Mouse (Mus musculus): Measurements from ENCODE around the gene a. TPM values are rescaled to one million over a fixed set of nuclear protein-coding genes. Genes with fewer than 3 reads are reported as not detected.

a gene
- total and polyA plus RNA-seq, 2 experiments from 2014 or later, result 0.85 TPM; not detected in 1

DNA sequence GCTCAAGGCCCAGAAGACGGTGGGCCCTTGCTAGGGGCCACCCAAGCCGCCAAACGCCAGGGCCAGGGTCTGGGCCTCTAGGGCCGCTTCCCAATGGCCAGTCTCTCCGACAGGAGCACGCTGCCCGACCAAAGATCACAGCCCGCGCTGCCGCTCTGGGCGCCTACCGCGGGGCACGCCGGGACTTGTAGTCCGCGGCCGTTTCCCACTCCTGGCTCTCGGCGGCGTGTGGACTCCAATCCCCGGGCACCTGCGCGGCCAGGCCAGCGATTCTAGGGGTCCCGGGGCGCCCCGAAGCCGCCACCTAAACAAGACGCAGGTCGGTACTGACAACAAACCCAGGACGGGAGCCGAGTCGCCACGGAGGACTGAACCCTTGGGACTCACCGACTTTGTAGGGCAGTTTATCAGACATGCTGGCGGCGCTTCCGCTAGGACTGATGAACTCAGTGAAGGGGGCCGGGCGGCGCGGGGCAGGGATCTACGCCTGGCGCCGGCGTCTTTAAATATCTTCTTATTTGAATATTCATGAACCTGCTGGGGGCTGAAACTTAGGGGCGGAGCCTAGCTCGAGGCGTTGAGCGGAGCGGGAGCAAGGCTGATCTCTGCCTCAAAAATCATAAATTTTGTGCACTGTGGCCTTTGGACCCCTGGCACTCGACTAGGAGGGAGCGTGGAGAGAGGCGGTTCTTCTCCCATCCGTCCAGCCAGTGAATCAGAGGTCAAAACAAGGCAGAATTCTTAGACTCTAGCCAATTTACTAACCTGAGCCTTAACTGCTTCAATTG, 283.0 kb downstream of the a start, which contains the start of gene Ahcy:
Ahcy (minus strand) TSS at position 520 of the 788 bp plus-strand sequence.
- peak within 1 kb of the TSS; percentile 66 for H3K4me3 ChIP-seq (ENCODE audit: low read length)
- DNase-seq (ENCODE audit: low spot score) (peak; percentile 95), ATAC-seq (peak; percentile 94)
- H3K4me2 ChIP-seq (ENCODE audit: low read depth, low read length), result peak within 1 kb of the TSS; percentile 65
- H3K36me3 ChIP-seq (ENCODE audit: insufficient read depth, low read length), result no peaks in the 10 kb centered on the region
- no peaks in the 10 kb centered on the region for H3K27me3 ChIP-seq (ENCODE audit: insufficient read depth, low read length)
- no peak for TF ChIP-seq CTCF (IDR thresholded peaks at IDR 0.05; ENCODE audit: low read depth)
- no peaks in the 10 kb centered on the region for H3K9me3 ChIP-seq (ENCODE audit: low read length)
- WGBS, result under 1% methylated on average over 56 of the region's 56 CpGs
- peak within 1 kb of the TSS; percentile 78 for H3K27ac ChIP-seq
- 0 out of 2 replicates have a peak, but pooled peaks cover 8% of the 10 kb centered on the region for H3K4me1 ChIP-seq (ENCODE audit: insufficient read depth, low read length)
- peak within 1 kb of the TSS; percentile 61 for H3K9ac ChIP-seq (replicated peaks; ENCODE audit: low read length)

- H3K4me3 ChIP-seq (ENCODE audit: low read length), result peak overlapping the region; percentile 66
- peak; percentile 41 for ATAC-seq
These were observed 283.6 kb downstream of the a start for GRCm38 (mm10) chr2:155074766-155075330.

DNA sequence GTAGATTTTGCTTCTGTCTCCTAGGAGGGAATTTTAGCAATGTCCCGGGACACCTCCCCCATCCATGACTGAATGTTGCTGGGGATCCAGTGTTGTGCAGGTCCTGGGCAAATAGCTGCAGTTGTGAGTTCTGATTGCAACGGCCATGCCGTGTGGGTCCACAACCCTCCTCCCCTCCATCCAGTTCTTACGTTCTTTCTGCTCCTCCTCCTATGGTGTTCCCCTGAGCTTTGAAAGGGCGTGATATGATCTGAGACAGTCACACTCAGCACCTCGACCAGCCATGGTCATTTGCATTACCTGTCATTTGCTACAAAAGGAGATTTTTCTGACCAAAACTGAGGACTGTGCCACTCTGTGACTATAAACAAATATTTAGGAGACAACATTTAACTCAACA, 284.4 kb downstream of the a start:
- no peak for TF ChIP-seq CTCF (IDR thresholded peaks at IDR 0.05; ENCODE audit: low read depth)
- H3K9ac ChIP-seq (replicated peaks; ENCODE audit: low read length), result no peak overlapping the region
- H3K4me2 ChIP-seq (ENCODE audit: low read depth, low read length), result no peak overlapping the region
- no peaks in the 10 kb centered on the region for H3K36me3 ChIP-seq (ENCODE audit: insufficient read depth, low read length)
- no peaks in the 10 kb centered on the region for H3K27me3 ChIP-seq (ENCODE audit: insufficient read depth, low read length)
- 0 out of 2 replicates have a peak, but pooled peaks cover 8% of the 10 kb centered on the region for H3K4me1 ChIP-seq (ENCODE audit: insufficient read depth, low read length)
- no peak overlapping the region for H3K4me3 ChIP-seq (ENCODE audit: low read length)
- DNase-seq (ENCODE audit: low spot score) (no peak), ATAC-seq (no peak)
- H3K27ac ChIP-seq, result peak overlapping the region; percentile 78; the same call in 1 of the 2 replicates
- WGBS, result 84% methylated on average over 6 of the region's 6 CpGs
- no peaks in the 10 kb centered on the region for H3K9me3 ChIP-seq (ENCODE audit: low read length)

More at GRCm38 (mm10) chr2:155074766-155075330, 283.6 kb downstream of the a start:
- Histone ChIP-seq H3K4me2 (ENCODE audit: low read depth, low read length) (peak overlapping the region; percentile 65), H3K27ac (peak overlapping the region; percentile 78), H3K9ac (replicated peaks; ENCODE audit: low read length) (peak overlapping the region; percentile 61), H3K4me1 (ENCODE audit: insufficient read depth, low read length) (0 out of 2 replicates have a peak, but pooled peaks cover 8% of the 10 kb centered on the region), H3K36me3 (ENCODE audit: insufficient read depth, low read length) (no peaks in the 10 kb centered on the region), H3K27me3 (ENCODE audit: insufficient read depth, low read length) (no peaks in the 10 kb centered on the region), H3K9me3 (ENCODE audit: low read length) (no peaks in the 10 kb centered on the region)
- WGBS, result 14% methylated on average over 12 of the region's 12 CpGs
- no peak for TF ChIP-seq CTCF (IDR thresholded peaks at IDR 0.05; ENCODE audit: low read depth)
- DNase-seq (ENCODE audit: low spot score), result peak; percentile 31

GRCm38 (mm10) chr2:155079500-155080178, 288.4 kb downstream of the a start:
- Histone ChIP-seq H3K27ac (no peak overlapping the region), H3K4me1 (ENCODE audit: insufficient read depth, low read length) (0 out of 2 replicates have a peak, but pooled peaks cover 8% of the 10 kb centered on the region), H3K36me3 (ENCODE audit: insufficient read depth, low read length) (no peaks in the 10 kb centered on the region), H3K27me3 (ENCODE audit: insufficient read depth, low read length) (no peaks in the 10 kb centered on the region), H3K4me2 (ENCODE audit: low read depth, low read length) (no peak overlapping the region), H3K4me3 (ENCODE audit: low read length) (no peak overlapping the region), H3K9ac (replicated peaks; ENCODE audit: low read length) (no peak overlapping the region), H3K9me3 (ENCODE audit: low read length) (no peaks in the 10 kb centered on the region)
- WGBS, result 26% methylated on average over 7 of the region's 7 CpGs
- DNase-seq (ENCODE audit: low spot score), result no peak
- no peak for TF ChIP-seq CTCF (IDR thresholded peaks at IDR 0.05; ENCODE audit: low read depth)
- no peak for ATAC-seq

- WGBS, result 65% methylated on average over 4 of the region's 4 CpGs
- ATAC-seq (no peak), DNase-seq (ENCODE audit: low spot score) (no peak)
- no peak for TF ChIP-seq CTCF (IDR thresholded peaks at IDR 0.05; ENCODE audit: low read depth)
- Histone ChIP-seq H3K27ac (no peak overlapping the region), H3K4me1 (ENCODE audit: insufficient read depth, low read length) (0 out of 2 replicates have a peak, but pooled peaks cover 6% of the 10 kb centered on the region), H3K27me3 (ENCODE audit: insufficient read depth, low read length) (no peaks in the 10 kb centered on the region), H3K4me2 (ENCODE audit: low read depth, low read length) (no peak overlapping the region), H3K9ac (replicated peaks; ENCODE audit: low read length) (no peak overlapping the region), H3K36me3 (ENCODE audit: insufficient read depth, low read length) (no peaks in the 10 kb centered on the region), H3K4me3 (ENCODE audit: low read length) (no peak overlapping the region), H3K9me3 (ENCODE audit: low read length) (no peaks in the 10 kb centered on the region)
These were observed 289.0 kb downstream of the a start for GRCm38 (mm10) chr2:155080179-155080530.

GRCm38 (mm10) chr2:155081056-155081455, 289.9 kb downstream of the a start:
- ATAC-seq (no peak), DNase-seq (ENCODE audit: low spot score) (no peak)
- no peaks in the 10 kb centered on the region for H3K27me3 ChIP-seq (ENCODE audit: insufficient read depth, low read length)
- no peak for TF ChIP-seq CTCF (IDR thresholded peaks at IDR 0.05; ENCODE audit: low read depth)
- H3K9ac ChIP-seq (replicated peaks; ENCODE audit: low read length), result no peak overlapping the region
- no peaks in the 10 kb centered on the region for H3K9me3 ChIP-seq (ENCODE audit: low read length)
- WGBS, result 96% methylated on average over 3 of the region's 3 CpGs
- H3K4me2 ChIP-seq (ENCODE audit: low read depth, low read length), result no peak overlapping the region
- no peak overlapping the region for H3K4me3 ChIP-seq (ENCODE audit: low read length)
- H3K4me1 ChIP-seq (ENCODE audit: insufficient read depth, low read length), result no peaks in the 10 kb centered on the region
- no peaks in the 10 kb centered on the region for H3K36me3 ChIP-seq (ENCODE audit: insufficient read depth, low read length)
- no peak overlapping the region for H3K27ac ChIP-seq

All from hindbrain, postnatal 0 days (tissue).